Mouse (Mus musculus): ENCODE measurements around the gene Lrfn3. TPM values are rescaled to one million over a fixed set of nuclear protein-coding genes. Genes with fewer than 3 reads are reported as not detected.

The Lrfn3 gene
- total and polyA plus RNA-seq, 2 experiments from 2014 or later = 20.3 to 28.0 TPM

- H3K4me1 ChIP-seq (ENCODE audit: insufficient read depth) = peaks cover under 1% of the 10 kb centered on the region; the same call in 1 of the 2 replicates
- whole genome bisulfite sequencing = 76% methylated on average over 13 of the region's 13 CpGs
- DNase-seq (no peak), ATAC-seq (no peak)
- no peak for TF ChIP-seq CTCF (IDR thresholded peaks at IDR 0.05; ENCODE audit: low read depth)
- no peaks in the 10 kb centered on the region for H3K9me3 ChIP-seq (ENCODE audit: low read length)
- no peak overlapping the region for H3K9ac ChIP-seq
- H3K4me2 ChIP-seq (ENCODE audit: low read depth) = no peak overlapping the region
- H3K27ac ChIP-seq (ENCODE audit: low read depth, low read length) = no peak overlapping the region
- H3K4me3 ChIP-seq (ENCODE audit: low read depth, low read length) = no peak overlapping the region
- H3K36me3 ChIP-seq (ENCODE audit: insufficient read depth) = 0 out of 2 replicates have a peak, but pooled peaks cover 2% of the 10 kb centered on the region
- no peaks in the 10 kb centered on the region for H3K27me3 ChIP-seq (ENCODE audit: insufficient read depth, low read length)
Observed at GRCm38 (mm10) chr7:30315559-30316529, 46.7 kb downstream of the Lrfn3 start.

GRCm38 (mm10) chr7:30314721-30315155 is 47.8 kb downstream of the Lrfn3 start, which contains the start of gene Syne4:
TSS of gene Syne4 (plus strand) at chr7:30314807.
- 0 out of 2 replicates have a peak, but pooled peaks cover 2% of the 10 kb centered on the region for H3K36me3 ChIP-seq (ENCODE audit: insufficient read depth)
- H3K4me1 ChIP-seq (ENCODE audit: insufficient read depth) = 0 out of 2 replicates have a peak, but pooled peaks cover 4% of the 10 kb centered on the region
- H3K4me2 ChIP-seq (ENCODE audit: low read depth) = no peak within 1 kb of the TSS
- ATAC-seq = no peak
- no peaks in the 10 kb centered on the region for H3K27me3 ChIP-seq (ENCODE audit: insufficient read depth, low read length)
- no peak for DNase-seq
- TF ChIP-seq CTCF (IDR thresholded peaks at IDR 0.05; ENCODE audit: low read depth) = no peak
- H3K27ac ChIP-seq (ENCODE audit: low read depth, low read length) = no peak within 1 kb of the TSS
- no peaks in the 10 kb centered on the region for H3K9me3 ChIP-seq (ENCODE audit: low read length)
- no peak within 1 kb of the TSS for H3K4me3 ChIP-seq (ENCODE audit: low read depth, low read length)
- no peak within 1 kb of the TSS for H3K9ac ChIP-seq
- 6% methylated on average over 9 of the region's 9 CpGs for WGBS

- WGBS = 53% methylated on average over 27 of the region's 27 CpGs
- no peak overlapping the region for H3K27ac ChIP-seq (ENCODE audit: low read depth, low read length)
- H3K36me3 ChIP-seq (ENCODE audit: insufficient read depth) = 0 out of 2 replicates have a peak, but pooled peaks cover 2% of the 10 kb centered on the region
- no peak overlapping the region for H3K4me2 ChIP-seq (ENCODE audit: low read depth)
- no peak overlapping the region for H3K4me3 ChIP-seq (ENCODE audit: low read depth, low read length)
- no peak overlapping the region for H3K9ac ChIP-seq
- ATAC-seq (no peak), DNase-seq (no peak)
- 0 out of 2 replicates have a peak, but pooled peaks cover 5% of the 10 kb centered on the region for H3K4me1 ChIP-seq (ENCODE audit: insufficient read depth)
- H3K27me3 ChIP-seq (ENCODE audit: insufficient read depth, low read length) = no peaks in the 10 kb centered on the region
- H3K9me3 ChIP-seq (ENCODE audit: low read length) = no peaks in the 10 kb centered on the region
- TF ChIP-seq CTCF (IDR thresholded peaks at IDR 0.05; ENCODE audit: low read depth) = no peak
Observed at GRCm38 (mm10) chr7:30313666-30314320, 48.8 kb downstream of the Lrfn3 start.

DNA sequence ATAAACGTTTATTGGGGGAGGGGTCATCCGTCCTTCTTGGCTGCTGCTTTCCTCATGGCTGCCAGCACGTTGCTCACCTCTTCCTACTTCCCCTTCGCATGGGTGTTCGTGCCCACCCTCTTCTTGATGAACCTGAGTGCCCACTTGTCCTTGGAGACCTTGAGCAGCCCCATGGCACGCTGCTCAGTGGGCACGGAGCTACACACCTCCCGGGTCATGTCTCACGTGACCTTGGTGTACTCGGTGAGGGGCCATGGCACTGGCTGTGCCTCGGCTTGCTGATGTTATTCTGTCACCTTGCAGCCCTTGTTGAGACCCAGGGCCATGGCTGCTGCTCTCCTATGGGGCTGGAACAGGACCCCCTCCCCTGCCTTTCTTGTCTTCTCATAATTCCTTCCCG is 52.4 kb downstream of the Lrfn3 start:
- Histone ChIP-seq H3K9me3 (ENCODE audit: low read length) (no peaks in the 10 kb centered on the region), H3K4me1 (ENCODE audit: insufficient read depth) (0 out of 2 replicates have a peak, but pooled peaks cover 9% of the 10 kb centered on the region), H3K9ac (no peak overlapping the region), H3K36me3 (ENCODE audit: insufficient read depth) (peaks cover 26% of the 10 kb centered on the region), H3K4me2 (ENCODE audit: low read depth) (no peak overlapping the region), H3K4me3 (ENCODE audit: low read depth, low read length) (no peak overlapping the region), H3K27ac (ENCODE audit: low read depth, low read length) (no peak overlapping the region), H3K27me3 (ENCODE audit: insufficient read depth, low read length) (no peaks in the 10 kb centered on the region)
- WGBS = 91% methylated on average over 12 of the region's 12 CpGs
- TF ChIP-seq CTCF (IDR thresholded peaks at IDR 0.05; ENCODE audit: low read depth) = no peak
- no peak for DNase-seq
- ATAC-seq = no peak

GRCm38 (mm10) chr7:30309395-30310129 is 53.0 kb downstream of the Lrfn3 start:
- no peak for ATAC-seq
- Histone ChIP-seq H3K9ac (peak overlapping the region; percentile 52), H3K27ac (ENCODE audit: low read depth, low read length) (no peak overlapping the region), H3K4me1 (ENCODE audit: insufficient read depth) (0 out of 2 replicates have a peak, but pooled peaks cover 9% of the 10 kb centered on the region), H3K27me3 (ENCODE audit: insufficient read depth, low read length) (no peaks in the 10 kb centered on the region), H3K36me3 (ENCODE audit: insufficient read depth) (peaks cover 27% of the 10 kb centered on the region), H3K4me2 (ENCODE audit: low read depth) (peak overlapping the region; percentile 87), H3K4me3 (ENCODE audit: low read depth, low read length) (peak overlapping the region; percentile 66), H3K9me3 (ENCODE audit: low read length) (no peaks in the 10 kb centered on the region)
- DNase-seq = no peak
- no peak for TF ChIP-seq CTCF (IDR thresholded peaks at IDR 0.05; ENCODE audit: low read depth)
- 71% methylated on average over 15 of the region's 15 CpGs for WGBS

Measured in forebrain, postnatal 0 days (tissue).